Mouse (Mus musculus) heart, adult 18-20 months (tissue): ENCODE data around the gene Runx1. TPM values are rescaled to one million over a fixed set of nuclear protein-coding genes. Genes with fewer than 3 reads are reported as not detected.

Experiments
- DNase-seq, 2 experiments: peaks; one replicate each; pipeline ENCODE4 v3.0.0; 2021 to 2022; ENCODE audit warnings: mixed read lengths in 1 of 2
- total RNA-seq, 2 experiments: library from RNA; stranded (reverse); gene quantifications; 2 replicates each; pipeline ENCODE4 v1.2.3; 2021

The Runx1 gene
- total RNA-seq, 2 experiments from 2014 or later, result 1.5 to 2.9 TPM

DNA sequence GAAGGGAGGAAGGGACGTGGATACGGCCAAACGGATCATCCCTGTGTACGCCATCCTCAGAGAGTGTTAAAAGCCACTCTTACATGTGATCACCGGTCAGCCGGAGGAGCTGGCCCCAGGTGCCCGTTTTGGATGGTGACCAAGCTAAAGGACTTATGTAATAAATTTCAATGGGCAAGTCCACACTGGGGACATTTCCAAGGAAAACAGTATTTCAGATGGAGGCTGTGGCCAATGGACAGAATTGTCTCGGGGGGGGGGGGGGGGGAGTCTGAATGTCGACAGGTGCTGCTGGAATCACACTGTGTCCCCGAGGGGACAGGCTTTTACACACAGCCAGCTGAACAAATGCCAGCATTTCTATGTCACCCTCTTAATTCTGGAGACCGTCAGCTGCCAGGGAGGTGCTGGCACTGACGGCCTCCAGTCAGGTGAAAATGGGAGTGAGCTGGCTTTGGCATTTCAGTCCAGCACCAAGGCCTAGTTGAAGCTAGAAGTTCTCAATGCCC lies 214.3 kb downstream of the Runx1 start:
- peak; percentile 70 to 75 for DNase-seq

DNA sequence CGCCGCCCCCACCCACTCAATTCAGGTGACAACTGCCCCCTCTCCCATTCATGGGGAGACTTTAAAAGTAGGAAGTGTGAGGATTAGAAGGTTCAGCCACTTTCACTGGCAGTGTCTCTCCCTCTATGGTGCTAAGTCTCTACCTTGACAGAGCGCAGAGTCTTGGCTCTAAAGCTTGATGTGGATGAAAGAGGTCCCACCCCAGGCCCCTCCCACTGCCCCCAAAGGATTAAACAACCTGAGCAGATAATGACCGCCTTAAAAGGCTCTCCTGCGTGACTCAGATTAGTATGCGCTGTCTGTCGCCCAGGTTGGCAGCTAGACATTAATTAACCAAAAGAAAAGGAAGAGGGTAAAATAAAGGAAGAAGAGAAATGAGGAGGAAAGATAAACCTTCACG lies 215.5 kb downstream of the Runx1 start:
- no peak for DNase-seq

DNA sequence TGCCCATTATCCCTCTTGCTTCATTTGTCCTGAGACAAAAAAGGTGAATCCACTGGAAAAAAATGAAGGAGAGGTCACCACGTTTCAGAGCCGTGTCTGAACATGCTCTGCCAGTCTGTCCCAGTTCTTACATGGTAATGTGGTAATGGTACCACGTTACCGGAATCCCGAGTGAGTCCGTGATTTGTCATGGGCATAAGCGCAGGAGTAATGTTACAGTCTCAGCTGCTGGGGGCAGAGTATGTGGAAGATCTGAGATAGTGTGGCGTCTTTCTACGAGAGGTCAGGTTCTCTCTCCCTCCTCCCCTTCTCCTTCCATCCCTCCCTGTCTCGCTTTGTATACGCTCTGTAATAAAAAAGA lies 216.3 kb downstream of the Runx1 start:
- no peak for DNase-seq

DNA sequence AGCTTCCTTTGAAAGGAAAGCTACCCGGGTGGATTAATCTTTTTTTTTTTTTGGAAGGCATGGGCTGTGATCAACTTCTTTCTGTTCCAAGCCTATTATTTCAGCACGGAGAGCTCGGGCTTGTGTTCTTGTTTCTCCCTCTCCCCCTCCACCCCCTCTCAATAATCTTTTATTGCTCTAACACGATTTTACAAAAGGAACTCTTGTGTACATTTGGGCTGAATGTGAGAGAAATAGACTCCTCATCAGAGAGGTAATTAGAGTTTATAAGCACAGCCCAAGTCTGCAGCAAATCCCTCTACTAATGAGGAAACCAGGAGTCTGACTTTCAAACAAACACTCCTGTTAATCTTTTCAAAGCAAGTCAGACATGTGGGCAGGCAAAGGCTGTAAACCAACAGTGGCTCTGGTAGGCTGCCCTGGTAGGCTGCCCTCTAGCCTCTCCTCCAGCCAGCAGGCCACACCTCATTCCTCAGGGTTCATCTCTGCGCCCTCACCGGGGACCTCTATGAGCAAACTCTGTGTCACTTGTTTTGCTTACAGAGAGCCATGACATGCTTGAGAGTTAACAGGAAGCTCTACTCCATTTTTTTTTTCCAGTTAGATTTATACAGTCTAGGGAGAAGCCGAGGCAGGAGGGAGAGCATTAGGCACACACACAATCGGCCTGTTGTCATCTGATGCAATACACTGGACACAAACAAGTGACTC lies 216.8 kb downstream of the Runx1 start:
- DNase-seq, result no peak

DNA sequence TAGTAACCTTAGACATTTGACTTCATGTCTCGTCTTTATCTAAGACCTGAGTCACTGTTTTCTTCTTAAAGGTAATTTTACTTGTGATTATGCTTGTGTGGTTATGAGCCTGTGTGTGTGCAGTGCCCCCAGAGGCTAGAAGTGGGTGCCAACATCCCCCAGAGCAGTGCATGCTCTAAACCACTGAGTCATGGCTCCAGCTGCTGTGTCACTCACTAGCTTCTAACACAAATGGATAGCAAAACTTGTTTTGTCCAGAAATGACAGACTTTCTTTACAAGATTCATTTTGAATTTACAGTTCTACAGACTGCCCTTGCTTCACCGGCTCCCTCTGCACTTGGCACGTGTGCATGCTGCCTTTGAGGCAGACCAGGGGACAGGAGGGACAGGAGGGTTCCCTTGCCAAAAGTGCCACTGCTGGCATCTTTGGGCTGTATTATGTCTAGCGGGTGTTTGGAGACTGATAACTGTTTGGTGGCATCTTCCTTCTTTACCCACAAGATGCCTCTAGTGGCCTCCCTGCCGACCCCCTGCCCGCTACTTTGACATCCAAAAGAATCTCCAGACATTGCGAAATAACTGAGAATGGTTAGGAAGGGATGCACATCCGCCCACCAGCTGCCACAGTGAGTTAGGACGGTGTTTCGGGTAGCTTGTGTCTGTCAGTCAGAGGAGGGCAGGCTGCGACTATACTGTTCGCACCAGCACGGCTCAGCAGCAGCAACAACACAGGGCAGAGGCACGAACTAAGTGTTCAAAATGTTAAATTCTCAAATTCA lies 217.6 kb downstream of the Runx1 start:
- no peak for DNase-seq

DNA sequence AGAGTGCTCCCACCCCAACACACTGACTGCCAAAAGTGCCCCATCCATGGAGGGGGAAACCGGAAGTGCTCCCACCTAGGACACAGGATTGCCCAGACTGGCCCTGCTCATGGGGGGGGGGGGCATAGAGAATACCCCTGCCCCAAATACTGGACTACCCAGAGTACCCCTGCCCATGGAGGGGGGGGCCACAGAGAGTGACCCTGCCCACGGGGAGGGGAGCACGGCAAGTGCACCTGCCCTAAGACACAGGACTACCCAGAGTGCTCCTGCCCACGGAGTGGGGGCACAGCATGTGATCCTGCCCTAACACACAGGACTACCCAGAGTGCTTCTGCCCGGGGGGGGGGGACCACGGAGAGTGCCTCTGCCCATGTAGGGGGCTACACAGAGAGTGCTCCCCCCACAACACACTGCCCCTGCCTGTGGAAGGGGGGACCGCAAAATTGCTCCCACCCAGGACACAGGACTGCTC lies 219.4 kb downstream of the Runx1 start:
- no peak for DNase-seq

DNA sequence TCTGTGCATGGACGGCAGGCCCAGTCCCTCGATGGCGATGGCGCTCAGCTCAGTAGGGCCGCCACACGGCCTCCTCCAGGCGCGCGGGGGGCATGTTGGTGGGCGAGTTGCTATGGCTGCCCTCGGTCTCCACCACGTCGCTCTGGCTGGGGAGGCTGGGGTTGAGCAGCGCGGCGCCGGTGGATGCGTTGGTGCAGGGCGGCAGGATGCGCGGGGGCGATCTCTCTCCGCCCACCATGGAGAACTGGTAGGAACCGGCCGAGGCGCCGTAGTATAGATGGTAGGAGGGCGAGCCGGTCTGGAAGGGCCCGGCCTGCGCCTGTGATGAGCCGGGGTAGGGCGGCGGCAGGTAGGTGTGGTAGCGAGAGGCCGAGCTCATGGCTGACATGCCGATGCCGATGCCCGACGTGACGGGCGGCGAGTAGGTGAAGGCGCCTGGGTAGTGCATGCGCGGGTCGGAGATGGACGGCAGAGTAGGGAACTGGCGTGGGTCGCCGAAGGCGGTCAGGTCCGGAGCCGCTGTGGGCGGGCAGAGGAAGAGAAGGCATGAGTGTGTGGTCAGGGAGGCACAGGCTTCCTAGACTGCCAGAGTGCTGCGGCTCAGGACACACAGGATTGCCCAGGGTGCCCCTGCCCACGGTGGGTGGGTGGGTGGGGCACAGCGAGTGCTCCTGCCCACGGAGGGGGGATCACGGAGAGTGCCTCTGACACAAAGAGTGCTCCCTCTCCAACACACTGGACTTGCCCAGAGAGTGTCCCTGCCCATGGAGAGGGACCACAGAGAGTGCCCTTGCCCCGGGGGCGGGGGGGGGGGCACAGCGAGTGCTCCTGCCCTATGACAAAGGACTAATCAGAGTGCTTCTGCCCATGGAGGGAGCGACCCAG lies 220.1 kb downstream of the Runx1 start:
- no peak for DNase-seq

DNA sequence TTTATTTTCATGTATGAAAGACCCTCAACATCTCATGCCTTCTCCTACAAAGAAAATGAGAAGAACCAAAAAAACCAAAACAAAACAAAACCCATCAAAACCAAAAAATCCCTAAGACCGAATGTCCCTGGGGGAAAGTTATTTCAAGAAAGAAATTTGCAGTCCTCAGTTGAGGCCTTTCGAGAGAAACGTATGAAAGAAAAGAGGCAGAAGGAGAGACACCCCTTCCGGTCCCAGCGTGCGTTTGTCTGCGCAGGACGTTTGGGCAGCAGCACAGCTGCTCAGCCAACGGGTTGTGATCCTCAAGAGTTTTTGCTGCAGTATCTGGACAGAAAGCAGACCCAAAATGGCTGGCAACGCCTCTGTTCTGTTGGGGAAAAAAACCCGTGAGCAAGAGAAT lies 223.4 kb downstream of the Runx1 start:
- no peak for DNase-seq

DNA sequence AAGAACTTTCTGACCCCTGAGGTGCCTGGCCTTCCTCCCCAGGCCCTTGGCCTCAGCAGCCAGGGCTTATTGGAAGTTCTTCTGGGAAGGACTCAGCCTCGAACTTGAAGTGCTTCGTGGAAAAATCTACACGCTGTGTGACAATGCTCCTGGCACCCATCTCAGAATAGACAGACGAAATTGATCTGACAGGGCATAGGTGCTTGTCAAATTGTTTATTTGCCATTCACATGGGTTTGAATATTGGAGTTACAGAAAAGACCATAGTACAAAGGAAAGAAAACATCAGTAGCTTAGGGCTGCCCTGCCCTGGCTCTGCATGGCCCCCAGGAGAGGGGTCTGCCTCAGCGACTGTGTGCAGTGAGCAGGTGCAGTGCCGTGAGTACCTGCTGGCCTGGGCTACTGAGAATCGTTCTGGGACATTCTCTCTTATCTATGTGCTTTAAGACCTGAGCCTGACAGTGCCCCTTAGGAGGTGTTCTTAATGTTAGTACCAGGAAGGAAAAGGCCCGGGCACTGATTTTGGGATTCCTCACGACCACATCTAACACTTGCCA lies 224.6 kb downstream of the Runx1 start:
- no peak for DNase-seq

DNA sequence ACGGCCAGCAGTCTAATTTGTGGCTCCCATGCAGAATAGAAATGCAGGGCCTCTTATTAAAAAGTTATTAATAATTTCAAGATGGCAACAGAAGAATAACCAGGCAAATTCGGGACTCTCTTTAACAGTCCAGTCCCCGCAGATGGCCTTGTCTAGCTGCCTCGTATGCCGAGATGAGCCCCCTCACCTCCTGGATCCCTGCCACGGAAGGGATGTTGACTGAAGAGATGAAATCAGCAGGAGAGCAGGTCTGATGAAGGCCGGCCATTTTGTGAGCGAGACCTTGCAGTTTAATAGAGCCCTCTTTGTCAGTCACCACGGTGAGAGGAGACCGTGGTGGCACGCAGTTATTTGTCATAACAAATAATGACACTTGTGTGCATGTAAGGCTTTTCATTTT lies 226.5 kb downstream of the Runx1 start:
- no peak for DNase-seq

DNA sequence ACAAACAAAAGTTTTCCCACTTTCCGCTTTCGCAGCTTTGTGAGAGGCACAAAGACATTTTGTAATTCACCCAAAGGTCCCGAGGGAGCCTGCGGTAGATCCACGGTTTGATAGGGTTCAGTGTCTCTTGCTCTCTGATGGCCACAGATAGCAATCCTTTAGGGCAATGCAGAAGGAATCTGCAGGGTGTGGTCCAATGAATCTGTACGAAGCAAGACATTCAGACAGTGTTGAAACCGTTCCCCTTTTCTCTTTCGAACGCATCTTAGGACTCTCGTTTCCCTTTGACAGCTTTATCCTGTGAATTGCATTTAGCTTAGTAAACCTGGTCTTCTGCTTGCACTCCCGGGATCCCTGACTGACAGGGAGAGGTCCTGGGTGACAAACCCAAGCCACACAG lies 228.3 kb downstream of the Runx1 start:
- no peak for DNase-seq

DNA sequence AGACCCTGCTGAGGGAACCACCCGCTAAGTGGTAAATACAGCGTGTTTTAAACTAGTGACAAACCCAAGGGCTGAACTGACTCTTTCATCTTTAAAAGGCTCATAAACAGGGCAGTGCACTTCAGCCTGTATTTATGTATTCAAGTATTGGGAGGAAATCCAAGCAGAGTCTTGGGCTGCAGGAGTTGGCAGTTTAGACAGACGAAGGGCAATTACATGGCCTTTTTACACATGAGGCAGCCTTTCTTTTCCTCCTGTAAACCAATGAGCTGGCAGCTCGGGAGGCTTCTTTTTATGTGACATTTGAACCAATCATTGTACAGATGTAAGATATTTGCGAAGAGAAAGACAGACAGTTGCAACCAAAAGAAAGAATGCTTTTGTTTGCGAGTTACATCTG lies 233.7 kb downstream of the Runx1 start:
- DNase-seq, result no peak

DNA sequence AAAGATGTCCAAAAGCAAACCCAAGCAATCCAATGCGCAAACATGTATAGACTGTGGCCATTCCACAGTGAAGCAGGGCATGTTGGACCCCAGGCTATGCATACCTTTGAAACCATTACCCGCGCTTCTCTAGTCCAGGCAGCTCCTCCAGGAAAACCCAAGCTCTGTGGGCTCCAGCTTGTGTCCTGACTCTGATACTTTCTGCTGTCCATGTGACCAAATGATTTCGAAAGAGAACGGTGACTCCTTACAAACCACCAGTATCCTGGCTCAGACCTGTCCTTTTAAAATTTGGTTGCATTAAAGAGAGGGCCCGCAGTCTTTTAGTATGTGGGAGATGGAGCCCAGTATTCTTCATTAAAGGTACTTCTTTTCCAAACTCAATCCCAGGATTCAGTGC lies 234.2 kb downstream of the Runx1 start:
- no peak for DNase-seq

DNA sequence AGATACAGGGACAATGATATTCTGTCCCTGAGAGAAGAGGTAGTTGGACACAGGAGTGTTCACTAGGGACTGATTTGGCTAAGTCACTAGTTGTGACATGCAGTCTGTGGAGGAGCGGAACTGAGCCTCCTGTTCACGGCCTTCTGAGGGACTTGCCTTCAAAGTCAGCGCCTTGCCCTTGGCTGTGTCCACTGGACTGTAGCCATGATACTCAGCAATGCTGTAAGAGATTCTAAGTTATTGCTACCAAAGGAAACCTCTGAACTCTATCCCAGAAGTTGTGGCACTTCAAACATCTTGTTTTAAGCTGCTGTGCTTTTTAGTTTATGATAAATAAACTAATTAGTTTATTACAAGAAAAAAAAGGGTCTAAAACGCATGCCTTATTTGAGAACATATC lies 238.1 kb downstream of the Runx1 start:
- no peak for DNase-seq

DNA sequence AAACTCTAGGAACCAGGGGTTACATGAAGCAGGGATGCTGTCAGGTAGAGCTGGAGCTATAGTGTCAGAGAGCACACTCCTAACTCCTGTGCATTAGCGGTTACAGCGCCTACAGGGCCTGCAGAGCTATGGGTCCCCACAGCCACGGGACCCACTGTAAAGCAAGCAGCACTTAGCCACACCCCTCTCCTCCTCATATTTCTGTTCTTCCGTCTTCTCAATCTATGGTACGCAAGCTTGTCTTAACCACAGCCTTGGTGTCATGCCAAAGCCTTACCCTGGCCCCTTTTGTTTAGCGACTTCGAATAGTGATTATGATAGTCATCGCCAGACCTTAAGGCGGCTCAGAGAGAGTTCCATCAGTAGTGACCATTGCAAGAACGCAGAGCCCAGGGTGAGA lies 244.2 kb downstream of the Runx1 start:
- no peak for DNase-seq

DNA sequence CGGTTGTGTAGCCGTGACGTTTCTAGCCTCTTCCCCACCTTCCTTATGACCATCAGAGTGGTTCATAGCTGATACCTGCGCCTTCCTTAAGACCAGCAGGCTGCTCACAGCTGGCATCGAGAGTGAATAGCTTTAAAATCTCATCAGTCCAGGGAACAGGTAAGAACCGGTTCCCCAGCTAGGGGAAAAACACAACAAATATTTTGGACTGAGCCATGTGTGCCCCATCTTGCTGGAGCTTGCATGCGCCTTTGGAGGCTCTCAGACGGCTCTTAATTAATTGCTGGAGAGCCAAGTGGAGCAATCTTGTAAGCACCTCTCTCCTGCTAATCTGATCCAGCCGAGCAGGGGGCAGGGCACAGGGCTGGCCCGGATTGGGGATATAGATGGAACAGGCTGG lies 245.0 kb downstream of the Runx1 start:
- no peak for DNase-seq

DNA sequence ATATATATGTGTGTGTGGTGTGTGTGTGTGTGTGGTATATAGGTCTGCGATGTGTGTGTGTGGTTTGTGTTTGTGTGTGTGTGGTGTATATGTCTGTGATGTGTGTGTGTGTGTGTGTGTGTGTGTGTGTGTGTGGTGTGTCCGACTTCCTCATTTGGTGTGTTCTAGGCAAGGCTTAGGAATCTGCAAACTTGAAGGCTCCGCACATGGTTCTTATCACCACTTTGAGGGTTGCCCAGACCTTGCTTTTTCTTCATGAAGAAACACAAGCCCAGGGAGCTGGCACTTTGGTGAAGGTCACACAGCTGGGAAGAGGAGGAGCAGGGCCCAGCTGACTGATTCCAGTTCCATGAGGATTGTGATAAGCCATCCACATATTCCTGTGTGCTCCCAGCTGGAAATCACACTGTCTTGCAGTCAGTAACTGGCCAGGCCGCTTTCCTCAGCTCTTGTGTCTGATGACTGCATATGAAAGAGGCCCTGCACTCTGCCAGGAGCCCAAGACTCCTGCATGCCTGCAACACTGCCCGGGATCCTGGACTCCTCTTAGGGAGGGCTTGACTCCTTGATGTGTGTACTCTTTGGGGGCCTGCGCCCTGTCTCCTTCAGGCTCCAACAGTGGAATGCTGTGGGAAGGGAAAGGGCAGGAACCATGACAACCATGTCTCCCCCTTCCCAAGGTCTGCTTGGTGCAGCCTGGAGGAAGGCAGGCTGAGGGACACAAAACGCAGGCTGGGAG lies 246.9 kb downstream of the Runx1 start:
- DNase-seq, result no peak

DNA sequence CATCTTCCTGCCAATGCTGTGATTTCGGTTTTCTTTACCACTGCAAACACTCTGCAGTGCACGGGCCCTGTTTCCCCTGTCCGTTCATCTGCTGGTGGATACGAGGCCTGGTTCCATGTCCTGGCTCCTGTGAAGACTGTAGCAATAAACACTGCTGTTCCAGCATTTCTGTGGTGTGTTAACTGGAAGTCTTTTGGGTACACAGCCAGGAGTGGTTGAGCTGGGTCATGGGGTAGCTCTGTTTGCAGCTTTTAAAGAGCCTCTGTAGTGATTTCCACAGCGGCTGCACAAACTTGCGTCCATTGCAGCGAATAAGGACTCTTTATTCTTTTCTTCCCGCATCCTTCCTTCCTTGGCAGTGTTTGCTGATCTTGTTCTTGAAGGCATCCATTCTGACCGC lies 248.6 kb downstream of the Runx1 start:
- no peak for DNase-seq

DNA sequence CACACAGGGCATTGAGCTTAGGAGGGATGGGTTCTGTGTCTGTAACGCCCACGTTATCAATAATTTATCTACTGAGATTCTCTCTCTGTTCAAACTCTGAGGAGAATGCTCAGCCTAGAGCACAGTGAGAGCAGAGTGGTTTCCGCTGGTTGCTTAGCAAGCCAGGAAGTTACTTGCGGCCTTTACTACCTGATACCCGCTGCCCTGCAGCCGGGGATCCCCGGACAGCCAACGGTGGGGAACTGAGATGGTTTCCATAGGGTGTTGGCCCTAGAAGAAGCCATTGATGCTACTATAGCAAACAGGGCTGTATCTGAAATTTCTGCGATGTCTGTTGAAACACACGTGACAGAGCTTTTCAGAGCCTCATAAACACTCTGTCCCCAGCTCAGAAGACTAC lies 250.2 kb downstream of the Runx1 start:
- no peak for DNase-seq

DNA sequence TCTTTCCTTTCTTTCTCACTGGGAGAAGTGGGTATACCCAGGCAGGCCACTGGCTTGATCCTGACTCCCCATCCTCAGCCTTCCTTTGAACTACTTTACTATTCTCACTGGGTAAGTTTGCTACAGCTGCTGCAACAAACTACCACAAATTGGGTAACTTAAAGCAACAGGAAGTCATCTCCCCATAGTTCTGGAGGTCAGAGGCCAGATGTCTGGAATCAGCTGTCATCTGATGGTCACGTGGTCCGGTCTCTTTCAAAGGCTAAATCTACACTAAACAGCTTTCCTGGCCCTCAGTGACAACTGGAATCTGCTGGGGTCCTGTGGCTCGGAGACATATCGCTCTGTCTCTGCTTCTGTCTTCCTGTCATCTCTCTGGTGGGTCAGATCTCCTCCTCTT lies 252.8 kb downstream of the Runx1 start:
- no peak for DNase-seq

DNA sequence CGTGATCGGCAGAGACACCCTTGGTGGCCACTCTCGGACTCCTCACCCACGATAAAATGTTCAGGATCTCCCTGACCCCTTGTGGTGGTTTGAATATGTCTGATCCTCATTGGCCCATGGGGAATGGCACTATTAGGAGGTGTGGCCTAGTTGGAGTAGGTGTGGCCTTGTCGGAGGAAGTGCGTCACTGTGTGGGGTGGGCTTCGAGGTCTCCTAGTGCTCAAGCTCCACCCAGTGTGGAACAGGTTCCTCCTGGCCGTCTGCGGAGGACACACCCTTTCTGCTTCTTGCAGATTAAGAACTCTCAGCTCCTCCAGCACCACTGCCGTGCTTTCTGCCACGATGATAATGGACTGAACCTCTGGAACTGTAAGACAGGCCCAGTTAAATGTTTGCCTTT lies 254.7 kb downstream of the Runx1 start:
- no peak for DNase-seq

DNA sequence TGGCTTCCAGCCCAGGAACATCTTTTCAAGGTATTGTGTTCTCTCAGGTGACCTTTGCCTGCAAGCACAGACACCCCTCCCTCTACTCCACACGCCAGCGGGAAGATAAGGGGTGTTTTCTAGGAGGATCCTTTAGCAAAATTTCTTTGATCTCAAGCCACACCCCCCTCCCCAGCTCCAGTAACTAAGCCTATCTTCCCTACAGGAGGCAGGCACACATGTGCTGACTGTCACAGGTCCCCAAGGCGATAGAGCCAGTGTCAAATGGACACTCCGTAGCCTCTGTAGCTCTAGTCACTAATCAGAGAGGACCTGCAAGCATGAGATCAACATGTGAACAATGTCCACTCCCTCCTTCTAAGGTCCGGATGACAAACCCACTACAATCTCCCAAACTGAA lies 259.8 kb downstream of the Runx1 start:
- no peak for DNase-seq
